Mouse (Mus musculus): ENCODE results near the gene Entpd1. TPM values are rescaled to one million over a fixed set of nuclear protein-coding genes. Genes with fewer than 3 reads are reported as not detected.

The Entpd1 gene
- polyA plus RNA-seq, 1 experiment from 2014 or later, result 11.2 TPM

DNA sequence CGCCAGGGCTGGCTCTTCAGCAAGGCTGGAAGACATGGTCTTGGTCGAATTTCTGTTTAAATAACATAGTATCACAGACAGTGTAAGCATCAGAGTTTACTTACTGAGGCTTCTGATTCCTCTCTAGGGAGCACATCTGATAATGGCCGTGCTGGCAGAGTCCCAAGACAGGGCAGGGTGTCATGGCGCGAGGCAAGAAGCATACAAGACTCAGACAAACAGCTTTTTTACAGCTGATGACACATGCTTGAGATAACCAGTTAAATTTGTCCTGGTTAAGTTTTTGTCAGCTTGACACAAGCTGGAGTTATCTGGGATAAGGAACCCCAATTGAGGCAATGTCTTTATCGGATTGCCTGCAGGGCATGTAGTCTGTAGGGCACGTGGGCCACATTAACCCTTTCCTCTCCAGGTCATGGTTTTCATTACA is 157.2 kb downstream of the Entpd1 start:
- Histone ChIP-seq H3K27me3 (0 out of 2 replicates have a peak, but pooled peaks cover 3% of the 10 kb centered on the region), H3K36me3 (no peaks in the 10 kb centered on the region), H3K9ac (no peak overlapping the region), H3K9me3 (no peaks in the 10 kb centered on the region), H3K4me2 (no peak overlapping the region), H3K4me3 (no peak overlapping the region), H3K4me1 (no peaks in the 10 kb centered on the region), H3K27ac (no peak overlapping the region)
- WGBS, result 47% methylated on average over 7 of the region's 7 CpGs
- ATAC-seq (ENCODE audit: insufficient number of reproducible peaks, low FRiP score, low TSS enrichment, low read depth), result no peak

DNA sequence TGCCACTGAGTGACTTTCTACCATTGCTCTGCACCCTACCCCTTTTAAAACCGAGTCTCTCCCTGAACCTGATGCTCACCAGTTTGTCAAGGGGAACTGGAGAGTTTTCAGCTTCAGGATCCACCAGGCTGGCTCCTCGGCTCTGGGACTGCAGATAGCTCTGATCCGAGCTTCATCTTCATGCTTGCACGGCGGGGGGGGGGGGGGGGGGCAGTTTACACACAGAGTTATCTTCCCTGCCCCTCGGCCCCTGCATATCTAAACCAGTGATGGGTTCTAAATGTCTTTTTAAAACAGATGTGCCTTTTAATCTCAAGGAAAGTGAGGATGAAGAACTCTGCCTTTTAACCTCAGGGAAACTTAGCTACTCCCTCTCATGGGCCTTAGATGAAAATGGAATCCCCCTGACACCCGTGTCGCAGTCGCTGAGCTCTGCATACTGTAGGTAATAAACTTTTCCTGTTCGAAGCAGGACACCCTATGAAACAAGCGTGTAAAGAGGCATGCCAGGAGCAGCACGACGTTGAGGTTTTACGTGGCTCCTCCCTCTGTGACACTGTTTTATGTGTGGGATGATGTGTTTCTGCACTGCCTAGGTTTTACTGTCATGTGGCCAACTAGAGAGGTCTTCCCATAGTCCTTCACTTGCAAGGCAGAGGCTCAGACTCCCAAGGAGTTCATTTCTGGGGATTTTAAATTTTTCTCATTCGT is 176.0 kb downstream of the Entpd1 start:
- no peak overlapping the region for H3K9ac ChIP-seq
- no peaks in the 10 kb centered on the region for H3K27me3 ChIP-seq
- no peak overlapping the region for H3K4me3 ChIP-seq
- no peak overlapping the region for H3K27ac ChIP-seq
- no peaks in the 10 kb centered on the region for H3K36me3 ChIP-seq
- WGBS, result 40% methylated on average over 15 of the region's 15 CpGs
- no peaks in the 10 kb centered on the region for H3K4me1 ChIP-seq
- no peak overlapping the region for H3K4me2 ChIP-seq
- H3K9me3 ChIP-seq, result no peaks in the 10 kb centered on the region
- no peak for ATAC-seq (ENCODE audit: insufficient number of reproducible peaks, low FRiP score, low TSS enrichment, low read depth)

DNA sequence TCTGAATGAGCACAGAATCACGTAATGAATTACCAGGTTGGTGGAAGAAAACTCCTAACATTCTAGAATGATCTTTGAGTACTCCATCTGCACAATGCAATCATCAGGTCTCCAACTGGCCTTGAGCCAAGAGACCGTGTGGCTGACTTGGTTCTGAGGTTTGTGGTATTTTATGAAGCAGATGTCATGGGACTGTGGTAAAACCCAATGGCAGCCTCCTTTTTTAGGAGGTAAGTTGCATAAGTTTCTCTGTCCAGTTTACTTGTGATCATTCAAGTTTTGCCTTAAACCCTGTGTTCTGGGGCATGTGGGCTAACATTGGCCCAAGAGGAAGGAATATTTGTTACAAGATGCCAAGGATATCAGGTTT is 176.5 kb downstream of the Entpd1 start:
- Histone ChIP-seq H3K36me3 (no peaks in the 10 kb centered on the region), H3K27ac (no peak overlapping the region), H3K4me3 (no peak overlapping the region), H3K4me2 (no peak overlapping the region), H3K4me1 (no peaks in the 10 kb centered on the region), H3K27me3 (no peaks in the 10 kb centered on the region), H3K9me3 (no peaks in the 10 kb centered on the region), H3K9ac (no peak overlapping the region)
- ATAC-seq (ENCODE audit: insufficient number of reproducible peaks, low FRiP score, low TSS enrichment, low read depth), result no peak
- 47% methylated on average over 2 of the region's 2 CpGs for WGBS

Other genes starting within 250 kb of the Entpd1 start
- gene Sorbs1, start 98.6 kb upstream of the Entpd1 start, polyA plus RNA-seq (2015; fragmentation: Nextera tagmentation; extraction: Ambion mirVana), result 45.6 and 58.9 TPM in 2 replicates
- 78.0 and 79.7 TPM in 2 replicates for gene Aldh18a1, start 23.9 kb upstream of the Entpd1 start, polyA plus RNA-seq (2015; fragmentation: Nextera tagmentation; extraction: Ambion mirVana)
- gene Tctn3, start 133 bp upstream of the Entpd1 start, polyA plus RNA-seq (2015; fragmentation: Nextera tagmentation; extraction: Ambion mirVana), result 12.5 and 13.9 TPM in 2 replicates
- 0.12 and 0.20 TPM in 2 replicates for gene Cc2d2b, start 136.4 kb downstream of the Entpd1 start, polyA plus RNA-seq (2015; fragmentation: Nextera tagmentation; extraction: Ambion mirVana)
- gene Ccnj, start 218.9 kb downstream of the Entpd1 start, polyA plus RNA-seq (2015; fragmentation: Nextera tagmentation; extraction: Ambion mirVana), result 7.9 and 10.6 TPM in 2 replicates